Mouse (Mus musculus): ENCODE measurements around the gene Mapk12.

The Mapk12 gene

GRCm38 (mm10) chr15:89090662-89091061, 49.8 kb downstream of the Mapk12 start:
- no peak for DNase-seq

DNA sequence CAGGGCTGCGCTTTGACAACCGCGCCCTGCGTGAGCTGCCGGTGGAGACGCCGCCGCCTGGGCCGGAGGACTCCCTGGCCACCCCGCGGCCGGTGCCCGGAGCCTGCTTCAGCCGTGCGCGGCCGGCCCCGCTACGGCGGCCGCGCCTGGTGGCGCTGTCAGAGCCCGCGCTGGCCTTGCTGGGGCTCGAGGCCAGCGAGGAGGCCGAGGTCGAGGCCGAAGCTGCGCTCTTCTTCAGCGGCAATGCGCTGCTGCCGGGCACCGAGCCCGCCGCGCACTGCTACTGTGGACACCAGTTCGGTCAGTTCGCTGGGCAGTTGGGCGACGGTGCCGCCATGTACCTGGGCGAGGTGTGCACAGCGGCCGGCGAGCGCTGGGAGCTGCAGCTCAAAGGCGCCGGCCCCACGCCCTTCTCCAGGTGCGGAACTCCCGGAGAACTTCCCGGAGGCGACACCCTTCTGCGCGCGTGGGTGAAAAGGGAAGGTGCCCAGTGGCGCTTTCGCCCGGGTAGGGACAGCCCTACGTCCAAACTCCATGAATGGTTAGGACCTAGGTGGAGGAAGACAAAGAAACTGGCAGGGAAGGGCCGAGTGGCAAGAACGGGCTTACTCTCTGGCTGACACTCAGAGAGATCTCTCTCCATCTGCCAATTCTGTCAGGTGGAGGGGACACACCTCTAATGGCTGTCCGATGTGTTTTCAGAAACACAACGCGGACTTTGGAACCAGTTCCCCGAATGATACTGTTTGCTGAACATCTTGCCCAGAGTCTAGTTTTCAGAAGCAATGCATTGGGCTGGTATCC, 51.1 kb downstream of the Mapk12 start:
- no peak for DNase-seq

GRCm38 (mm10) chr15:89088607-89089247, 51.8 kb downstream of the Mapk12 start, which contains the start of gene Selenoo:
Gene Selenoo (plus strand): TSS chr15:89089084.
- peak; percentile 95 for DNase-seq

GRCm38 (mm10) chr15:89084826-89085225, 55.7 kb downstream of the Mapk12 start:
- no peak for DNase-seq

GRCm38 (mm10) chr15:89083906-89084305, 56.6 kb downstream of the Mapk12 start:
- no peak for DNase-seq
